Mouse (Mus musculus) testis, postnatal 10 days (tissue): ENCODE measurements around the gene Chp2.
A peak's percentile ranks its signal among the peaks of the same experiment; 100 is the strongest.

Source experiments
- DNase-seq: peaks from one replicate; pipeline ENCODE4 v3.0.0; 2021; ENCODE audit warnings: low spot score

The Chp2 gene

GRCm38 (mm10) chr7:122219315-122219801 is at the start of gene Chp2:
Gene Chp2 (plus strand): TSS chr7:122219496.
- DNase-seq: peak; percentile 79

DNA sequence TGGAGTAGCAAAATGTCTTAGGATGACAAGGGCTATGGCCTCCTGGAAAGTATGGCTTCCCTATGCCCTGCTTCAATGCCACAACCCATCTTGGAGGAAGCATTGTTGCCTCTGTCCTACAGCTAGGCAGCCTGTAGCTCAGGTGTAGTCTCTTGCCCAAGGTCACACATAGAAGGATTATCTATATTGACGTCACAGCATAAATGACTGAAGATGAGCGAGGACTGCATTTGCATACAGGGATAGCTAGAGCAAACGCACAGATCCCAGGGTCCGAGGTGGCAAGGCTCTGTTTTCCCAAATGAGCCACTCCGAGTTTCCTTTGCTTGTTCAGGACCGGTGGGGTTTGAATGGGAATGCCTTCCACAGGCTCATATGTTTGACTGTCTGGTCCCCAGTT is 48.6 kb upstream of the Chp2 start:
- DNase-seq: no peak

DNA sequence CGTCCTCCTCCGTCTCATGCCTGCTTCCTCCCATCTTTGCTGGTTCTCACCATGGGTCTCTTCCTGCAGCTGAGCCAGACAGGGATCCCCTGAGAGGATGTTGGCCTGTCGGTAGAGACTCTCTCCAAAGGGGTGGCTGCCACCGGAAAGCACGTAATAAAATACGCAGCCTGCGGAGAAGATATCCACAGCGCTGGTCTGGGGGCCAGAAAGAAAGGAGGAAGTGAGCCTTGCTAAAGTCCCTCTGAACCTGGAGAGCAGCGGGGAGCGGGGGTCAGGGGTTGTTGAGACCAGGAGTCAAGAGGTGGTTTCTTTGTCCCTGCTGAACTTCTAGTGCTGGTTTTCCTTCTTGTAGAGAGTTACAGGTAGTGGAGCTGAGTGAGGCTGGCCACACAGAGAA is 47.7 kb upstream of the Chp2 start:
- no peak for DNase-seq

- no peak for DNase-seq
These were observed 38.6 kb upstream of the Chp2 start for GRCm38 (mm10) chr7:122180720-122181119.

DNA sequence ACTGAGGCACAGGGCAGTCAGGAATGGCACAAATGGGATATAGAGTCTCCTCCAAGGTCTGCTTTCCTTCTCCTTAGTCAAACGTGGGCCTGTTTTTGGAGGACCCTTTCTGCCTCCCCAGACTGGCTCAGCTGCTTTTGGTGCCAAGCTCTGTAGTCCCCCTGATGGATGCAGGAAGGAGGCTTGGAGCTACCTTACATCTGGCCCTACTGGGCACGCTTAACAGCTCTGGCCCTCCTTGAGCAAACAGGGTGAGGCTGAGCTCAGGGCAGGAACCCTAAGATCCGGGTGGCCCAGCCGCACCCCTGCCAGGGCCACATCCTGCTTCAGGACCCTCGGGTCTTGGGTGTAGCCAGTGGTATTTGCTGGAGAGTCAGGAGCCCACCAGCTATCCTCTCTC is 34.7 kb upstream of the Chp2 start:
- no peak for DNase-seq

GRCm38 (mm10) chr7:122186043-122186442 is 33.3 kb upstream of the Chp2 start, which contains the start of gene Ern2:
Gene Ern2 (minus strand): TSS chr7:122186207.
- no peak for DNase-seq

- DNase-seq: peak; percentile 82
These were observed 29.8 kb upstream of the Chp2 start for GRCm38 (mm10) chr7:122189484-122189883.

- DNase-seq: no peak
These were observed 28.2 kb upstream of the Chp2 start for GRCm38 (mm10) chr7:122191097-122191496.

- no peak for DNase-seq
These were observed 25.4 kb upstream of the Chp2 start for GRCm38 (mm10) chr7:122193919-122194318.

DNA sequence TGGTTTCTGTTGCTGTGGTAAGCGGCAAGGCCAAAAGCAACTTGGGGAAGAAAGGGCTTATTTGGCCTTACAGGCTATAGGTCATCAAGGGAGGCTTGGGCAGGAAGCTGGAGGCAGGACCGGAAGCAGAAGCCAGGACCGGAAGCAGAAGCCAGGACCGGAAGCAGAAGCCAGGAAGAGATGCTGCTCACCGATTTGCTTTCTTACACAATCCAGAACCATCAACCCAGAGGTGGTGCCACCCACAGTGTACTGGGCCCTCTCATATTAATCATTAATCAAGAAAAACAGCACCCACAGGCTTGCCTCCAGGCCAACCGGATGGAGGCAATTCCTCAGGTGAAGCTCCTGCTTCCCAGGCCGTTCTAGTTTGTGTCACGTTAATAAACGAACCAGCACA is 22.5 kb upstream of the Chp2 start:
- no peak for DNase-seq

DNA sequence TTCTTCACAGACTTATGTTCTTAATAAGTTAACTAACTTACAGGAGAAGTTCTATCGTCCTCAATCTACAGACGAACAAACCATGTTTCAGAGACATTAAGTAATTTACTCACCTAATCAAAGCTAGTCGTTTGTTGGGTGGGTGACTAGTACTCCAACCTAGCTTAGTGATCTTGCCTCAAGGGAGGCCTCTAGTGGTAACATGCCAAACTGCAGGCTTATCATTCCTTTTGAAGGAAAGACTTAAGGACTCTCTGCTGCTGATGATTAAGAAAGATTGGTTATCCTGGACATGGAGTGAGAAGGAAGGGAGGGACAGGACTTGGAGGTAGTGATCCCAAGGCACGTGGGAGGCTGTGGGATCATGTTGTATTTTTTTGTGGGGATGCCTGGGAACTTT is 22.0 kb upstream of the Chp2 start:
- DNase-seq: peak; percentile 64

- no peak for DNase-seq
These were observed 20.0 kb upstream of the Chp2 start for GRCm38 (mm10) chr7:122199296-122199695.

GRCm38 (mm10) chr7:122203936-122204335 is 15.4 kb upstream of the Chp2 start:
- no peak for DNase-seq

GRCm38 (mm10) chr7:122206121-122206520 is 13.2 kb upstream of the Chp2 start:
- DNase-seq: no peak

DNA sequence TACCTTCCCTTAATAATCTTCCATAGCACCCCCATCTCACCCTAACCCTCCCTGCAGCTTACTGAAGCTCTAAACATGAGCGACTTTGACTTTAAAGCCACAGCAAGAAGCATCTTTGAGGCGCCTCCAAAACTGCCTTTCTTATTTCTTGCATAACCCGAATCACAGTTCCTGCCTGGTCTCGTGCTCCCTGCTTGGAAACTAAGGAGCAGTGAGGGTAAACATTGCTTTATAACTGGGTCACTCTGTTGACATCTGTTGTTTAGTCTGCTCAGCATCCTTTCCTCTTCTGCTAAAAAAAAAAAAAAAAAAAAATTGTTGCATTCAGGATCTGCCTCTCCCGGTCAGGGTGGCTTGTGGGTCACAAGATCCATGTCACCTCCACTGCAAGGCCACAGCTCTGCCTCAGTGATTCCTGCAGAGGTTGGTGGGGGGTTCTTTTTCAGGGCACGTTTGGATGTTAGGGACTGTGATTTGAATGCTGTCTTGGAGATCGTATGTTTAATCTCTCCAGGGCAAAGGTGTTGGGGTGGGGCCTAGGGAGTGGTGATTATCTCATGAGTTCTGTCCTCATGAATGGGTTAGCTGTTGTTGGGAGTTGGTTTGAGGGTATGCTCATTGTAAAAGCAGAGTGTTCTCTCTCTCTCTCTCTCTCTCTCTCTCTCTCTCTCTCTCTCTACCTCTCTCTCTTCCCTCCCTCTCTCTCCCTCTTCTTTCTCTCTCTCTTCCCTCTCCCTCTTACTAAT is 10.8 kb upstream of the Chp2 start:
- DNase-seq: no peak

GRCm38 (mm10) chr7:122226020-122226742 is 6.9 kb downstream of the Chp2 start:
- DNase-seq: no peak

- no peak for DNase-seq
These were observed 7.4 kb downstream of the Chp2 start for GRCm38 (mm10) chr7:122226744-122227143.

- no peak for DNase-seq
These were observed 10.0 kb downstream of the Chp2 start for GRCm38 (mm10) chr7:122229306-122229705.

GRCm38 (mm10) chr7:122229916-122230315 is 10.6 kb downstream of the Chp2 start:
- no peak for DNase-seq

DNA sequence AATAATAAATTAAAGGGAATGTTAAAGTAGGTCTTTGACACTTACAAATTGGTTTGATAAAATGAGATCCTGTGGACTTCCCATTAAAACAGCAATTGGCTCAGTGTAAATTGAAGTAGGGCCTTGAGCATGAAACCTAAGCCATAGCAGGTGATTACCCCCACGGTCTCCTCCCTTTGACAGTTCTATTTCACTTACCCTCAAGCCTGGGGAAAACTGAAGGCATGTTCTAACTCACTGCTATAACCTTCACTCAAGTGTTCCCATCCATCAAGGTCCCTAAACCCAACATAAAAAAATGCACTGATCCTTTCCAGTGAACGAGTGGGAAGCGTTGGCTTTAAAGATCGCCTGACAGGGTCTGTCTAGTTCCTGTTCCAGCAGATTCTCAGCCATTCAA is 11.6 kb downstream of the Chp2 start:
- no peak for DNase-seq

DNA sequence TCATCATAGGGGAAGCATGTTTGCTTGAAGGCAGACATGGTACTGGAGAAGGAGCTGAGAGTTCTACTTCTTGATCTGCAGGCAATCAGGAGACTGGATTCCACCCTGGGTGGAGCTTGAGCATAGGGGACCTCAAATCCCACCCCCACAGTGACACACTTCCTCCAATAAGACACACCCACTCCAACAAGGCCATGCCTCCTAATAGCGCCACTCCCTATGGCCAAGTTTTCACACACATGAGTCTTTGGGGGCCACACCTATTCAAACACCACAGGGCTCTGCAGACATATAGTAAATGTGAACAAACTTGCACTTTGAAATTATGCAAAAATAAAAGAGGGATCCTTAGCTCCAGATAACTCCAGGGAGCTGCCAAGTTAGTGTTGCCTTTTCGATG is 19.6 kb downstream of the Chp2 start:
- DNase-seq: no peak

DNA sequence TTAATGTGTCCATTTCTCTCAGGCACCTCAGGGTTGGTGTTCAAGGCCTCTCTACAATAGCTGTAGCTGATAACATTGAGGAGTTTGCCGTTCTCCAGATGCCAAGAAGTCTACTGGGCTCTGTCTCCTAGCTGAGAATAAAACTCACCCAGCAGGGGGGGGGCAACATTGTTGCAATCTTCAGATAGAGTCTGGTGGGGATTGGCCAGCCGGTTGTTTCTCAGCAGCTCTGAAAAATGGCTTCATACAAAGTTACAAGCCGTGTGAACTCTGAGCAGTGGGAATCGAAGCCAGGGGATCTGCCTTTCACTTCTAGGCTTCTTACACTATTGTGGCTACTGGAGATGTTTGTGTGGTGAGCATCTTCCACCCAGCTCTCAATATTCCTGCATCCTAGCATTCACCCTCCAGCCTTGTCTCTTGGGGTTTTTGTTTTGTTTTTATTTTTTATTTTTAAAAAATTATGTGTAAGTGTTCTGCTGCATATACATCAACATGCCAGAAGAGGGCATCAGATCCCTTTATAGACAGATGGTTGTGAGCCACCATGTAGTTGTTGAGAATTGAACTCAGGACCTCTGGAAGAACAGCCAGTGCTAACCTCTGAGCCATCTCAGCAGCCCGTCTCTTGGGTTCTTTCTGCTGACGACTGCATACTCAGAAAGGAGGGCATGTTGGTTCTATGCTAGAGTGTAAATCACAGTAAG is 21.3 kb downstream of the Chp2 start:
- peak; percentile 70 for DNase-seq

- DNase-seq: peak; percentile 60
These were observed 23.0 kb downstream of the Chp2 start for GRCm38 (mm10) chr7:122242260-122242659.
